8 mouse cellular contexts compared by ENCODE assay signal in the genomic region with DNA sequence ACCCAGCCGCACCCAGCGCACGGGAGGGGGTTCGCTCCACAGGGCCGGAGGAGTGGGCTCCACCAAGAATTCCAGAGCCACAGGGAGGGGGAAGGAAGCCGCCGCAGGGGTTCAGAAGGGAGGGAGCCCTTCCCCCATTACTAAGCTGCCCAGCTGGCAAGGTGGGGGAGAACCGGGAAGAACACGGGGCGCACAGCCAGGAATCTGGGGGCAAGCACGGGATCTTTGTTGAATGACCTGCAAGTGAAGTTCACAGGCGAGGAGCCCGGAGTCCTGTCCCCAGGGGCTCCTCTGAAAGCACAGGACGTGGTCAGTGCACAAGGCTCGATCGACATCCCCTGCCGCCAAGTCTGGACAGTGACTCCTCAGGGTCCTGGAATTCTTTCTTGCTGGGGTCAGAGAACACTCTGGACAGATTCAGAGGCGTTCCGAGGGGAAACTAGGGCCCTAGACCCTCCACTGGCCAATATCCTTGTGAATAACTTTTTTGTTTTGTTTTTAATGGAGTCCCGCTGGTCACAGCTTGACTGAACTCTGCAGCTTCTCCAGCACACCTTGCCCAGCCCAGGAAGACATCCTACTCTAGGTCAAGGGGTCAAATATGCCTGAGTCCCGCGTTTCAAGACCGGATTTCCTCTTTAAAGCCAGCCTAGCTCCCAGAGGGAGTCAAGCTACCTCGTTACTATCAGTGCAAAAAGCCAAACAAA. TPM values are rescaled to one million over a fixed set of nuclear protein-coding genes. Genes with fewer than 3 reads are reported as not detected.
DNase-seq lines count a peak whose midpoint lies in the region; ATAC-seq and TF ChIP-seq lines count a peak whose summit lies in the region.

No protein-coding gene starts in this region.

- 2% methylated on average over 24 of the region's 24 CpGs for WGBS in forebrain, embryonic 10.5 days
- 5% methylated on average over 24 of the region's 24 CpGs for WGBS in heart, embryonic 16.5 days
- 3% methylated on average over 24 of the region's 24 CpGs for WGBS in kidney, postnatal 0 days

- H3K27ac ChIP-seq in forebrain, embryonic 10.5 days = peak overlapping the region; percentile 85
- H3K27ac ChIP-seq in heart, embryonic 16.5 days (ENCODE audit: low read length) = no peak overlapping the region
- 0 out of 2 replicates have a peak overlapping the region, but pooled peaks have one; percentile 3 for H3K27ac ChIP-seq in kidney, postnatal 0 days

- H3K27me3 ChIP-seq in forebrain, embryonic 10.5 days (ENCODE audit: poor library complexity, severe bottlenecking) = peaks cover 30% of the 10 kb centered on the region
- H3K27me3 ChIP-seq in heart, embryonic 16.5 days (ENCODE audit: control insufficient read depth, insufficient read depth, low read length) = no peaks in the 10 kb centered on the region
- no peaks in the 10 kb centered on the region for H3K27me3 ChIP-seq in kidney, postnatal 0 days (ENCODE audit: insufficient read depth, low read length)

- DNase-seq in adrenal gland, adult 2 months = peak; percentile 44
- DNase-seq in adrenal gland, adult 8-10 months = no peak
- peak; percentile 31 for DNase-seq in forebrain, embryonic 10.5 days (ENCODE audit: extremely low spot score, low spot score)
- peak; percentile 44 for DNase-seq in kidney, postnatal 0 days (ENCODE audit: low spot score)
- peak; percentile 37 for DNase-seq in mesoderm, embryonic 11.5 days (ENCODE audit: low read depth, low spot score)
- DNase-seq in MN1 (ENCODE audit: low spot score) (no peak), adipocyte (ENCODE audit: low spot score) (no peak)

- no peak for TF ChIP-seq CTCF in kidney, postnatal 0 days (IDR thresholded peaks at IDR 0.05; ENCODE audit: low read depth)

- no peaks in the 10 kb centered on the region for H3K9me3 ChIP-seq in forebrain, embryonic 10.5 days
- no peaks in the 10 kb centered on the region for H3K9me3 ChIP-seq in heart, embryonic 16.5 days (replicated peaks; ENCODE audit: control insufficient read depth, low read length)
- no peaks in the 10 kb centered on the region for H3K9me3 ChIP-seq in kidney, postnatal 0 days (replicated peaks; ENCODE audit: low read length)

- ATAC-seq in heart, embryonic 16.5 days (replicated peaks; ENCODE audit: extremely low read depth, insufficient read depth, low FRiP score) = no peak; the same call in 1 of the 2 replicates
- no peak for ATAC-seq in kidney, postnatal 0 days (replicated peaks; ENCODE audit: low FRiP score, low read depth)

- H3K36me3 ChIP-seq in forebrain, embryonic 10.5 days (replicated peaks) = no peaks in the 10 kb centered on the region
- H3K36me3 ChIP-seq in heart, embryonic 16.5 days (ENCODE audit: control insufficient read depth, insufficient read depth) = no peaks in the 10 kb centered on the region
- no peaks in the 10 kb centered on the region for H3K36me3 ChIP-seq in kidney, postnatal 0 days (ENCODE audit: insufficient read depth, low read length)

- H3K4me1 ChIP-seq in forebrain, embryonic 10.5 days = peaks cover 33% of the 10 kb centered on the region
- H3K4me1 ChIP-seq in heart, embryonic 16.5 days (ENCODE audit: control insufficient read depth, insufficient read depth, low read length) = peaks cover 12% of the 10 kb centered on the region
- H3K4me1 ChIP-seq in kidney, postnatal 0 days (replicated peaks; ENCODE audit: insufficient read depth, low read length) = peaks cover 14% of the 10 kb centered on the region; the same call in 1 of the 2 replicates

- peak overlapping the region; percentile 44 for H3K4me3 ChIP-seq in forebrain, embryonic 10.5 days
- peak overlapping the region; percentile 37 for H3K4me3 ChIP-seq in heart, embryonic 16.5 days (ENCODE audit: low read length)
- H3K4me3 ChIP-seq in kidney, postnatal 0 days (replicated peaks; ENCODE audit: low read depth, low read length) = peak overlapping the region; percentile 24

- H3K9ac ChIP-seq in heart, embryonic 16.5 days (ENCODE audit: low read length) = peak overlapping the region; percentile 46
- H3K9ac ChIP-seq in kidney, postnatal 0 days (ENCODE audit: low read depth, low read length) = 0 out of 2 replicates have a peak overlapping the region, but pooled peaks have one; percentile 15

- H3K4me2 ChIP-seq in heart, embryonic 16.5 days (ENCODE audit: low read depth, low read length) = peak overlapping the region; percentile 80
- H3K4me2 ChIP-seq in kidney, postnatal 0 days (ENCODE audit: low read length) = peak overlapping the region; percentile 62

RNA-seq across cellular contexts. Expression of a gene that starts 15.5 kb away (rescaled TPM):
- total RNA-seq in adrenal gland, adult 2 months (2021) = 10 to 100 TPM; 21.4 to 28.1 TPM
- polyA plus RNA-seq in adrenal gland, adult 2 months (2012; rRNA removed) = 17.5 and 23.6 TPM in 2 replicates
- total RNA-seq in adrenal gland, adult 8-10 months (2022) = 10 to 100 TPM; 18.3 to 47.9 (median 33.8) TPM
- polyA plus RNA-seq in forebrain, embryonic 10.5 days (2016; fragmentation: Nextera tagmentation; extraction: Ambion mirVana) = 24.7 and 25.2 TPM in 2 replicates
- polyA plus RNA-seq in heart, embryonic 16.5 days (2015; fragmentation: Nextera tagmentation; extraction: Ambion mirVana) = 3.1 and 3.7 TPM in 2 replicates
- 5.9 and 6.1 TPM in 2 replicates for polyA plus RNA-seq in kidney, postnatal 0 days (2015; fragmentation: Nextera tagmentation; extraction: Ambion mirVana)

Comparison
In these comparisons a context has a peak if more than half of its experiments do, and no peak if none do; other contexts are left out.
1. DNase-seq: peak in adrenal gland, adult 2 months (single experiment), forebrain, embryonic 10.5 days (single experiment), kidney, postnatal 0 days (single experiment) and mesoderm, embryonic 11.5 days (single experiment); none in adrenal gland, adult 8-10 months (single experiment), MN1 (single experiment) and adipocyte (single experiment).
2. Peak in every context shown above with its lines, with median percentiles within 50 percentile points of each other: H3K4me3 ChIP-seq.